Mouse (Mus musculus): Measurements from ENCODE around the gene Hsd3b1. TPM values are rescaled to one million over a fixed set of nuclear protein-coding genes. Genes with fewer than 3 reads are reported as not detected.

Hsd3b1 gene
- polyA plus RNA-seq (2015; fragmentation: Nextera tagmentation; extraction: Ambion mirVana): 0.07 TPM in 1 of 2 replicates, not detected in the other

DNA sequence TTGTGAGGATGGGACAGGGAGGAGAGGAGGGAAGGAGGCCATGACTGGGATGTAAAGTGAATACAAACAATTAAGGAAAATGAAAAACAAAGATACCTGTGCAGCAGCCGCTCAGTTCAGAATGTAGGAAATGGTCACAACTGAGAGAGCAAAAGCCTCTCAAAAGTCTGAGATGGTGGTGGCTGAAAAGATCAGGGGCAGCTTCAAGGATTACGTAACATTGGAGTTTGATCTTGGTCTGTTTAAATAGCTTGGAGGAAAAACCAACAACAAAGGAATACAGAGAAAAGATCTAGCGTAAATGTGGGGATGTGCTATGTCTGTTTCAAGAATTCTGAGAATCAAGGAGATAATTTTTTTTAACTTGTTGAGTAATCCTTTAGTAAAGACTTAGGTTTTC, at the start of gene Hsd3b1:
TSS of gene Hsd3b1 (minus strand) at position 219 of the 400 bp plus-strand sequence.

GRCm38 (mm10) chr3:98893057-98893772, 33.6 kb upstream of the Hsd3b1 start, which contains the start of gene Hao2:
TSS of gene Hao2 (minus strand) at chr3:98893239.

GRCm38 (mm10) chr3:98814101-98814670, 45.4 kb downstream of the Hsd3b1 start, which contains the start of gene Hsd3b6:
TSS of gene Hsd3b6 (minus strand) at chr3:98814443.

Other genes starting within 250 kb of the Hsd3b1 start
- not detected in 2 replicates for gene Hsd3b5, start 229.5 kb downstream of the Hsd3b1 start, polyA plus RNA-seq (2015; fragmentation: Nextera tagmentation; extraction: Ambion mirVana)
- gene Hsd3b2, start 135.3 kb downstream of the Hsd3b1 start, polyA plus RNA-seq (2015; fragmentation: Nextera tagmentation; extraction: Ambion mirVana): not detected in 2 replicates
- gene Hsd3b3, start 96.7 kb downstream of the Hsd3b1 start, polyA plus RNA-seq (2015; fragmentation: Nextera tagmentation; extraction: Ambion mirVana): not detected in 2 replicates
- not detected in 2 replicates for gene Hsd3b6, start 45.4 kb downstream of the Hsd3b1 start, polyA plus RNA-seq (2015; fragmentation: Nextera tagmentation; extraction: Ambion mirVana)
- not detected in 2 replicates for gene Hao2, start 33.4 kb upstream of the Hsd3b1 start, polyA plus RNA-seq (2015; fragmentation: Nextera tagmentation; extraction: Ambion mirVana)